Mouse (Mus musculus) urinary bladder, postnatal 36 days (tissue): ENCODE data around the gene Gm6040.

Experiments used
- DNase-seq, 2 experiments: peaks; one replicate each; pipeline ENCODE4 v3.0.0; 2022; ENCODE audit warnings: low spot score in 2 of 2, mixed read lengths in 1 of 2

Gene Gm6040

DNA sequence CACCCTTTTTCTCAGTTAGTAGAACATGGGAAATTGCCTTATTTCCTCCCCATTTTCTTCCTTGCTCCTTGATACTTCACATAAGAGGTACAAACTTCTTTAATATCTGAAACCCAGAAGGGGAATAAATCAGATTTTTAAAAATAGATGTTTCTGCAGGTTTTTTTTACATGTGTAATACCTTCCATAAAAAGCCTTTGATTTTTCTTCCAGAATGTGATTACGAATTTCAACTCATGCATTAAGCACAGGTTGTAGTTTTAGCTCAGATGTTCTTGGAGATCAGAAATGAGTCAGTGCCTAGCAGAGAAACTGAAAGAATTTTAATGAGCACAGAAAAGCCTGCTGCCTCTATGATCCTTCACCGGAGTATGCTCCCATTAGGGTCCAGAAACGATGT lies at the start of gene Gm6040:
Gm6040 (minus strand) TSS at position 101 of the 400 bp plus-strand sequence.
- DNase-seq, result no peak

GRCm38 (mm10) chr8:20964531-20964930 lies 42.7 kb upstream of the Gm6040 start:
- no peak for DNase-seq

DNA sequence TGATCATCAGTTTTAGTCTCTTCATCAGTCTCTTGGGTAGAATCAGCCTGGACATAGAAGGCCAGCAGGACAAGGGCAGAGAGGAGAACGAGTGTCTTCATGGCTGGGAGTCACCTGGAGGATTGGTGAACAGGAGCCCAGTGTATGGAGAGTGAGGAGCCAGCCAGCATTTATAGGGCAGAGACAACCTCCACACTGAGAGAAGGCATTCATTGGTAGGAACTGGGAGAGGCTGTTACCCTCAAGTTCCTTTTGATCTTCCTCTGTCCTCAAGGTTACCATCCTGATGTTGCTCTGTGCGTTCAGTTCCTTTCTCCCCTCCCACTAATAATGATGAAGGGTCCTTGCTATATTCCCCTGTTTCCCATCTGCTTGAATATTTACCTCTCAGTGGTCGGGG lies 22.7 kb upstream of the Gm6040 start, which contains the start of gene AY761185:
AY761185 (minus strand) TSS at position 101 of the 400 bp plus-strand sequence.
- DNase-seq, result no peak

DNA sequence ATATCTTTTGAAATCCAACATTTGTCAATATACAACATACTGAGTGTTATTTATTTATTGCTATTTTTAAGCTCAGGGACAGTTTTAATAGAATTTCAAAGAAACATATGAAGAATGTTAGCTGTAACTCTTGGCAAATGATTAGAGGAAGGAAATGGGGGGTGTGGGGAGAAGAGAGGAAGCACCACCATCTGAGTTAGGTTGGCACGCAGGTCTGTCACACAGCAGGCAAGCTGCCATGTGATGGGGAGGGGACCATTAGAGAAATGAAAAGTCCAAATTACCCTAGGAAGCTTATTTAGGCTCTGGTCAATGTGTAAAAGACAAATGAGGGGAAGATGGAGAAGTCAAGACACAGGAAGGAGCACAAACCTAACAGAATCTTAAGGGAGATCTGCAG lies 9.6 kb downstream of the Gm6040 start:
- no peak for DNase-seq

DNA sequence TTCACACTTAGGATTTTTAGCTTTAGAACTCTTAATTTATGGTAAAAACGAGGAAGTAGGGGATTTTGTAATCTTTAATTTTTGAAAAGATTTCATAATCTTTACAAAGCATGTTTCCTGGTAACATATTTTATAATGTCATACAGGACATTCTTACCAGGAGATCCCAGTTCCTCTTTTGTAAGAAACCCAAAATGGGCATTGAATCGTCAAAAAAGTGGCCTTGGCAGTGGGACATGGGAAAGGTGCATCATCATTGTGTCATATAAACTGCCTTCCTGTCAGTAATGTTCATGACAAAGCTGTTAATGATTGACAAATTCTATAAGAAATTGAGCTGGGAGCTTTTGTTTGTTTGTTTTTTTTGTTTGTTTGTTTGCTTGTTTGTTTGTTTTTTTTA lies 13.6 kb downstream of the Gm6040 start:
- no peak for DNase-seq

- no peak for DNase-seq
These were observed 14.8 kb downstream of the Gm6040 start for GRCm38 (mm10) chr8:20907119-20907518.

DNA sequence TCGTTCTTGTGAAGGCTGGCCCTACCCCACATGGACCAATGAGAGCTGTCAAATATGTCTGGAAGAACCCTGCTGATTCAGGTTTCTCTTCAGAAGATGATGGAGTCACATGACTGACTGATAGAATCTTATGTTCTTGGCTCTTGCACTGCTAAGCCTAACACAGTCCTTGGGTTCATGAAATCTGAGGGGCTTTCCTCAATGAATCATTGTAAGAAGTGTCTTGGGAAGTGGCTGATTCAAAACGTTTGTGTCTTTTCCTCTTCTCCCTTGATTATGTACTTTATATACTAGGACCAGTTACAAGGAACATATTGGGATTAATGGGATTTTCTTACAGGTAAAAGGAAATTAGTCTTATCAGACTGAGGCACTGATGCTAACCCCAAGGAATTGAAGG lies 19.3 kb downstream of the Gm6040 start, which contains the start of gene Gm15056:
Gm15056 (minus strand) TSS at position 101 of the 400 bp plus-strand sequence.
- DNase-seq, result no peak

DNA sequence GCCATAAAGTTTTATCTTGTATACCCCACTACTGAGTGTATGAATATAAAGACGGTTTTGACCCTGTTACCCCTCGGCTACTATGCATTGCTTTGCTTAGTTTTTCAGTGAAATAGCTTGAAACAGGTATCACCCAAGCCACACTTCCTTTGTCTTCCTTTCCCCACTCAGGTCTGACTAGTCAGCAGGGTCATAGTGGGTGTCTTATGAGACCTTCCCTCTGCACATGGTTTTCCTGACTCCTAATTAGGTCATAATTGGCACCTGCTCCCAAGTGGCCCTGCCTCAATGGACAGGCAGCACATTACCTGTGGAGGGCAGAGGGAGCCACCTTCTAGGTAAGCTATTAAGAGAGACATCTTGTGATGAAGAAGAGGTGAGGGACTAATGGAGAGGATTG lies 29.5 kb downstream of the Gm6040 start, which contains the start of gene Defb33:
Defb33 (plus strand) TSS at position 301 of the 400 bp plus-strand sequence.
- no peak for DNase-seq

DNA sequence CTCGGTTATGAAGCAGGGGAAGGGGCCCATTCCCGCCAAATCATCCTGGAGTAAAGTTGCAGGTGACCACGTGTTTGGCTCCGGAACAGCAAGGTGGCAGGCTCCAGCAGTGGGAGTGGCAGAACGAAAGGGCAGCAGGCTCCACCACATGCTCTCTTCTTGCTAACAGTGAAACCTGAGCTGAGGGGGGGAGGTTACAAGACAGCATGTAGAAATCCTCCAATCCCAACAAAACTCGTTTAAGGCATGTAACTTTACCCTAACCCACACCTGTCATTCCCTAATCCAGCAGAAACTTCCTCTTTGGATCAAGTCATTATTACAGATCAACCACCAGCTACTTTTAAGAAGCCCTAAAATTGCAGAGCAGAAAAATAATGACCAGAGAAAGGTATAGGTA lies 47.3 kb downstream of the Gm6040 start:
- no peak for DNase-seq
